Mouse (Mus musculus): ENCODE results near the gene Sult3a2.
"Not testable (repeated sequence)": the region's sequence is repeated elsewhere in the genome, so short reads cannot be mapped to it uniquely, and the experiment has no call there.

The Sult3a2 gene

DNA sequence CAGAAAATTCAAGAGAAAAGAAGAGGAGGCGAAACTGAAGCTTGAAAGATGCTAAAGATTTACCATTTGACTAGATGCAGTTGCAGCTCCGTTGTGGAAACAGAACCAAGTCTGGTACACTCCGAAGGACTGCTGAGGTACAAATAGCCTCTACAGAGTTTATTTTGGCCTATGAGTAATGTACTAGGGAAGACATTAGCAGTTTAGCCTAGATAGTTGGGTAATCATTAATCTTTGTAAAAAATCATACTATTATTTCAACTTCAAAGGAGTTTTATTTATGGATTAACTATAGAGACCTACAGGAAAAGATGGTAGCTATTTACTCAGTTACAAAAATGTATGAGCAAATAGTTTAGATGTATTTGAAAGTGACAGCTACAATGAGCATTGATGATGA lies at the start of gene Sult3a2:
TSS of gene Sult3a2 (minus strand) at position 101 of the 400 bp plus-strand sequence.
- no peak for DNase-seq (ENCODE audit: low read depth, low spot score)

DNA sequence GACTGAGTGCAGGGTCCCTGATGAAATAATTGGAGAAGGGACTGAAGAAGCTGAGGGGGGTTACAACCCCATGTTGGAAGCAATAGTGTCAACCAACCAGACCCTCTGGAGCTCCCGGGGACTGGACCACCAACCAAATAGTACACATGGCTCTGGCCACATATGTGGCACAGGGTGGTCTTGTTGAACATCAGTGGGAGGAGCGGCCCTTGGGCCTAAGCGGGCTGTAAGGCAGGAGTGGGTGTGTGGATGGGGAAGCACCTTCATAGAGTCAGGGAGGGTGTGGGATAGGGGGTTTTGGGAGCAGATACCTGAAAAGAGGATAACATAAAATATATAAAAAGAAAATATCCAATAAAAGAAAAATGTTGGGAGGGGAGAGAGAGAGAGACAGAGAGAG lies 34.4 kb upstream of the Sult3a2 start:
- DNase-seq (ENCODE audit: low read depth, low spot score), result no peak

DNA sequence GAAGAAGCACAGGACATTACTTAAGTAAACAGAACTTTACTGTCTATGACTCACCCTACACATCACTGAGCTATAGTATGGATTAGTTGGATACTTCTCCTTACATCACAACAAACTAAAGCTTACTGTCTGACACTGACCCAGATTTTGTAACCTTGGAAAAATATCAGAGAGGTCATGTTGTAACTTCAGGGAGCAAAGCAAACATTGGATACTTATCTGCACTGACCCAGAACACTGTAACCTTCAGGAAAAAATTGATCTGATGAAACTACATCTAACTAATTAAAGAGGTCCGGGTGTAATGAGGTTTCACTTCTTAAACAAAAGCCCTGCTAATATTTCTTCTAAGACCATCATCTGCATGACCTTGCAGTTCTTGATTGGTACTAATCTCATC lies 30.4 kb upstream of the Sult3a2 start:
- no peak for DNase-seq (ENCODE audit: low read depth, low spot score)

DNA sequence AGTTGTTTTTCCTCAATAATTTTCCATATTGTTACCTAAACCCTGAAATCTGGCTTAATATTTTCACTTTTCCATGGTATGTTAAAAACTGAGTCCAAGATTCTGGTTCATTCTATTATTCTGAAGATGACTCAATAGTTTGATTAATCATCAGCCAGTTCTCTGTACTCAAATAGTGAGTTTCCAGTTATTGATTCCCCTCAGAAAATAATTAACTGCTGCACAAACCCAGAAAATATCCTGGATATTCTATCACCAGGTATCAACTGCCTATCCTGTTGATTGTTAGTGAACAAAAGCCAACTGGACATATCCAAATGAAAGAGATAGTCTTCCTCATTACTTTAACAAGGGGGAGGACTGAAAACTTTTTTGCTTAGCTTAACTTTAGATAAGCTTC lies 27.8 kb upstream of the Sult3a2 start:
- DNase-seq (ENCODE audit: low read depth, low spot score), result no peak

DNA sequence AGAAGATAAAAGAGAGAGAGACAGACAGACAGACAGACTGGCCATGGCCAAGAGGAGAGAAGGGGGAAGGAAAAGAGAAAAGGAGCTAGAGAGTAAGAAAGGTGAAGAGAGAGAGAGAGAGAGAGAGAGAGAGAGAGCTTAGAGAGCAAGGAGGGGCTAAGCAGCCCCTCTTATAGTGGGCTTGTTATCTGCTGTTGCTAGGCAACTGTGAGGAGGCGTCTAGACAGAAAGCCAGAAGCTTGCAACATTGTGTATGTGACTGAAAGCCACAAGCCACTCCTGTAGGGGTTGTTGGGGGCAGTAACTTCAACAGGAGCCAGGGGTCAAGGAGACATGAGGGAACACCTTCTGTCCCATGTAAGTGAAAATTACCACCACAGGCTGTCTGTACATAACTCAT lies 25.3 kb upstream of the Sult3a2 start:
- DNase-seq (ENCODE audit: low read depth, low spot score), result no peak

DNA sequence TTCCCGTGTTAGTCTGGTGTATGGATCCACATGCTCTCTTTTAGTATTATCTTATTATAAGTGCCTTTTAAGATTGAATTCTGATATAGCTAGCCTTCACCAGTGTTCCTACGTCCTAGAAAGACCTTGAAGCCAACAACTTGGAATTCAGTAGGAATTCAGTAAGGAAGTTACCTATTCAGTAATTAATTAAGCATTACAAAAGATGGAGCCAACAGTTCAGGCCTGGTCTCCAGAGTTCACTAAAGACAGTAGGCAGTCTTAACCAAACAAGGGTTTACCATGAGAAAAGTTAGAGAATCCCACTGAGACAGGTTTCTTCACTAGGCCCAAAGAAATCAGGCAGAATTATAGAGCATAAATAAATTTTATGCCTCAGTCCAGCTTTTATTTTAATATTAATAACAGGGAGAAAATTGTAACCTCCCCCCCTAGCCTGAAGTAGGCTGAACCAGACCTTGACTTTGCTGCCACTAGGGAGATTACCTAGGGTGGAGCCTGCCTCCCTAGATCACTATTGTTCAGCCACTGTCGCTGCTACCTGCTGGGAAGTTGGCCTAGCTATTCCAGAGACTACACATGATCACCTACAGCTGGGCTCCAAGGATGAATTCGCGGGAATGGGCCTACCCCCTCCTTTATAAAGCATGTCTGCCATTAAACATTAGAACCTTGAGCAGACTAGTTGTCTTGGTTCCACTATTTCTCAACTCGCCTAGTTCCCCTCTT lies 10.9 kb upstream of the Sult3a2 start:
- not testable (repeated sequence) for DNase-seq (ENCODE audit: low read depth, low spot score)

DNA sequence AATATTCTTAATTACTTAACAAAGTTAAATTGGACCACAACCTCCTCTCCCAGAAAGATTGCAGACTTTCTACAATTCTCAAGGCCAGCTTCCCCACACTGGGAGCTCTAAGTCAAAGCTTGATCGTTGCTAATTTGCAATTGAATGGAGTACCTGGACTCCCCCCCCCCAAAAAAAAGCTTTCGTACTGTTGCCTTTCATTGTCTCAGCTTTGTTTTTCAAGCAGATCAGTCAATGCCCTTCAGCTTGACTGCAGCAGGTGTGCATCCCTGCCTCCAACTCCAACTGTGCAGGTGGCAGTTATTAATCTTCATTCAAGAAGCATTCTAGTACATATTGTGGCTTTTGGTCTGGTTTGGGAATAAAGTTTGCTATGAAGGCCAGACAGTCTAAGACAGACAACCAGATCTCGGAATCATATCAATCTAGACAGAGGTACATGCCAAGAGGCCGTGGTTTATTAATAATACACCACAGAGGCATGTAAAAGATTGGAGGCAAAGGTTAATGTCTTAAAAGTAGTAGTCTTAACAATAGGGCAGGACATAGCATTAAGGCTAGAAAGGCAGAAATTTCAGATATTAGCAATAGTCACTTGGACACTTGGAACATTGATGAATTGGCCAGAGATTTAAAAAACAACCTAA lies 9.9 kb upstream of the Sult3a2 start:
- not testable (repeated sequence) for DNase-seq (ENCODE audit: low read depth, low spot score)

DNA sequence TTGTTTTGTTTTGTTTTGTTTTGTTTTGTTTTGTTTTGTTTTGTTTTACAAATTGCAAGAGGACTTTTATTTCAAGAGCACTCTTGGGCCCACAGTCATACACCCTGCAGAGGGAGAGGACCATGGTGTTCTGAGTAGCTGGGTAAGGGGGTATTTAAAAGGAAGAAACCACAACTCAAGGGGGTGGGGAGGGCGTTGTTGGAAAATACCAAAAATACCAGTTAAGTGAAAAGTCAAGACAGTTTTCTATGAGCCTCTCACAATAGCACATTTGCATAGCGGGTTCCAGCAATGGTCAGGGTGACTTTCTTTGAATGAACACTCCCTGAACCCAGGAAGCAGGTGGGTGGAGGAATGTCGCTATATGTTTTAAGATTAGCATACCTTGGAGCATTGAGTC lies 5.7 kb upstream of the Sult3a2 start:
- DNase-seq (ENCODE audit: low read depth, low spot score), result not testable (repeated sequence)

DNA sequence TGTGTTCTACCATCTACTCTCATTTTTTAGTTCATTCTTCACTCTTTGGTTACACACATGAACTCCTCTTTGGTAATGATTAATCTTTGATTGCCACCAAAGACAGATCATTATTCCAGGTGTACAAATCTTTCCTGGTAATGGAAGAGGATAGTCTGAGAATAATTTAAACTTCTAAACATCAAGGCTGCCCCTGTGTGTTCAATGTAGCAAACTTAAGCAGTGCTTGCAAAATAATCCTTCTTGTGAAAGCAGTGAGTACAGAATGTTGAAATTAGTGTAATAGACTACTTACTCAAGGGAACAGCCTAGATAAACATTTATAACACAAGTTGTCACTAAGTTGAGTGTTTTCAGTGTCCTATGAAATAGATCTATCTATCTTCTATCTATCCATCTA lies 1.0 kb upstream of the Sult3a2 start:
- no peak for DNase-seq (ENCODE audit: low read depth, low spot score)

DNA sequence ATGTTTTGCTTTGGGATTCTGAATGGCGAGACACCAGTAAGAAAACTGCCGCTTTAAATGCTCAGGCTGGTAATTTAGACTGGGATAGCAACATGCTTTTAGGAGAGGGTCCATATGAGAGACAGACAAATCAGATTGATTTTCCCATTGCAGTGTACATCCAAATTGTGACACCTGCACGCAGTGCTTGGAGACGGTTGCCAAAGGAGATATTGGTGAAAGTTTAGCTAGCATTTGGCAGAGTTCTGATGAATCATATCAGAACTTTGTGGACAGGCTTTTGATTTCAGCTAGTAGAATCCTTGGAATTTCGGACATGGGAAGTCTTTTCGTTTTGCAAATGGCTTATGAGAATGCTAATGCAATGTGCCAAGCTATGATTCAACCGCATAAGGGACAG lies 51.3 kb downstream of the Sult3a2 start:
- not testable (repeated sequence) for DNase-seq (ENCODE audit: low read depth, low spot score)

DNA sequence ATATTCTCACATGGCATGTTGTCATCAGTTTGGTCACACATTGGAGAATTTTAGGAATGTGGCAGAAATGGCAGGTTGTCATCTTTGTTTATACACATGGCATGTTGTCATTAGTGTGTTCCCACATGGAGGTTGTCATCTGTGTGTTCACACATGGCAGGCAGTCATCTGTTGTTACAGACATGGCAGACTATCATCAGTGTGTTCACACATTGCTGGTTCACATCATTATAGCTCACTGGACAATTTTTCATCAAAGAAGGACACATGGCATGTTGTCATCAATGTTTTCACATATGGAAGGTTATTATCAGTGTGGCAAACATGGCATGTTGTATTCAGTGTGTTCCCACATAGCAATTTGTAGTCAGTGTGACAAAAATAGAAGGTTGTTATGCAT lies 53.3 kb downstream of the Sult3a2 start:
- no peak for DNase-seq (ENCODE audit: low read depth, low spot score)

DNA sequence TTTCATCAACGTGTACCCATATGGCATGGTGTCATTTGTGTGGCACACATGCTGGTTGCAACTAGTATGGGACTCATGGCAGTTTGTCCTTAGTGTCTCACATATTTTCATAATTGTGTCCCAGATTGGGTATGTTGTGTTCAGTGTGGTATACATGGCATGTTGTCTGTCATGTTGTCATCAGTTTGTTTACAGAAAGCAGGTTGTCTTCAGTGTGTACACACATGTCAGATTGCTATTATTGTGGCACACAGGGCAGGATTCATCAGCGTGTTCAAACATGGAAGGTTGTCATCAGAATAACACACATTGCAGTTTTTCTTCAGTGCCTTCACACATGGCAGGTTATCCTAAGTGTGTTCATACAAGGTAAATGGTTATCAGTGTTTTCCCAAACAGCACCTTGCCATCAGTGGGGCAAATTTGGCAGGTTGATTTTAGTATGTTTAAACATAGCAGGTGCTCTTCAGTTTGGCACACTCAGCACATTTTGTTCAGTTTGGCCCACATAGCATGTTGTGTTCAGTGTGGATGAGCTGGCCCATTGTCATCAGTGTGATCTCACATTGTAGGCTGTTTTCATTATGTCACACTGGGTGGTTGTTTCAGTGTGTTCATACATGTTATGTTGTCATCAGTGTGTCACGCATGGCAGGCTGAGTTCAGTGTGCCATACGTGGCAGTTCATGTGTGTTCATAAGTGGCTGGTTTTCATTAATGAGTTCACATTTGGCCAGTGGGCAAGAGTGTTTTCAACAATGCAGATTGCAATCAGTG lies 53.9 kb downstream of the Sult3a2 start:
- DNase-seq (ENCODE audit: low read depth, low spot score), result no peak

DNA sequence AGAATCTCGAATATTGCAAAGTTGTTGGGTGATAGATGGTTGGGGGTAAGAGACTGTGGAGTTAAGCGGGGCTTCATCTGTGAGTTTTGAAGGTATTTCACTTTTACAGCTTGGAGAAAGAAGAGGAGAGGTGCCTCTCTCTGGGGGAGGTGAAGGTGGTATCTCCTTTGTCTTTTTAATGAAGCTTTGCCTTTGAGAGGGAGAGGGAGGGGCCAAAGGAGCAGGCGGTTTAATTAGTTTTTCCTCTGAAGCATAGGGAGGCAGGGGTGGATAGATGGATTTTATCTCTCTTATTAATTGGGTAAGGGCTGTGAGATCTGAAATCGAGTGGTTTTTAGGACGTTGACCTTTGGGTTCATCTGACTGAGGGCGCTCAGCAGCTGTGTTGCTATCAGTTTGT lies 62.7 kb downstream of the Sult3a2 start:
- DNase-seq (ENCODE audit: low read depth, low spot score), result no peak

DNA sequence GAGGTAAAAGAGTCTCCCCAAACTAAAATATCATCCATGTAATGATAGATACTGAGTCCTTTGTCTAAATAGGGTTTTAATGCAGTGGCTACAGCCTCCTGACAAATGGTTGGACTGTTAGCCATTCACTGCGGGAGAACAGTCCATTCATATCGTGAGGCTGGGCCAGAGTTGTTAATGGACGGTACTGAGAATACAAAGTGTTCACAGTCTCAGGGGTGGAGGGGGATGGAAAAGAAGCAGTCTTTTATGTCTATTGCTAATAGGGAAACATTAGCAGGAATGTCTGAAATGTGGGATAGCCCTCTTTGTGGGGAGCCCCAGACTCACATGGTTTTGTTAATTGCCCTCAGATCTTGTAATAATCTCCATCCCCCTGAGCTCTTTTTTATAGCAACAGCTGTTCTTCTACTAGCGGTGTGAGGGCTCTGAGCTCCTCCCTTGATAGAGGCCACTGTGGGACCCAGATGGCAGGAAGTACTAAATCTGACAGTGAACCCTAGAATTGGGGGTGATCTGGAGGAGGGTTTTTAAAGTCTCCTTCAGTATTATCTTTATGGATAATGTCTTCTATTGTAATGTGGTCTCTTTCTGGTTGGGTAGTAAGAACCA lies 64.6 kb downstream of the Sult3a2 start:
- DNase-seq (ENCODE audit: low read depth, low spot score), result no peak
